Mouse (Mus musculus) liver, embryonic 14.5 days (tissue): ENCODE measurements around the gene Men1.

Experiments
- CTCF ChIP-seq: IDR thresholded peaks from 2 replicates; pipeline ENCODE4 v1.5.1; 2016; ENCODE audit warnings: antibody characterized with exemption, low read depth, control low read depth
- EP300 ChIP-seq: IDR thresholded peaks from 2 replicates; pipeline ENCODE4 v1.6.1; 2016; ENCODE audit warnings: antibody characterized with exemption, low read depth

DNA sequence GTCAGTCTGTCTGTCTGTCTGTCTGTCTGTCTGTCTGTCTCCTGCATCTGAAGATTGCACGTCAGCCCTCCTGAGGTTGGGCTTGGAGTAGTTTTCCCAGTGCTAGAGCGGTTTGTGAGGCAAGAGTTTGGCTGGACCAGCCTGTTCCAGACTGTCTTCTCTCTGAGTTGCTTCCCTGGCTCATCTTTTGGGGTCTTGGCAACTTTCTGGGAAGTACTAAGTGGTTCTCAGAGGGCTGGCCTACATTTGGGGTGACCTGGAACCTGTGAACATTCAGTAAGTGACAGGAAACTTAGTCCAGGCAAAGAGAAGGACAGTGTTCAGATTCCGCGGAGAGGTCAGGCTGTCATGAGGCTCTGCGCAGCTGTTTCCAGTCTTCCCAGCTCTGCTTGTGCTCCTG is 42.5 kb upstream of the Men1 start:
- TF ChIP-seq CTCF (no peak; the same call in 1 of the 2 replicates), EP300 (no peak)
